Mouse (Mus musculus): ENCODE measurements around the gene Klc3. TPM values are rescaled to one million over a fixed set of nuclear protein-coding genes. Genes with fewer than 3 reads are reported as not detected.

The Klc3 gene
- total and polyA plus RNA-seq, 2 experiments from 2014 or later, result 2.9 to 3.0 TPM

DNA sequence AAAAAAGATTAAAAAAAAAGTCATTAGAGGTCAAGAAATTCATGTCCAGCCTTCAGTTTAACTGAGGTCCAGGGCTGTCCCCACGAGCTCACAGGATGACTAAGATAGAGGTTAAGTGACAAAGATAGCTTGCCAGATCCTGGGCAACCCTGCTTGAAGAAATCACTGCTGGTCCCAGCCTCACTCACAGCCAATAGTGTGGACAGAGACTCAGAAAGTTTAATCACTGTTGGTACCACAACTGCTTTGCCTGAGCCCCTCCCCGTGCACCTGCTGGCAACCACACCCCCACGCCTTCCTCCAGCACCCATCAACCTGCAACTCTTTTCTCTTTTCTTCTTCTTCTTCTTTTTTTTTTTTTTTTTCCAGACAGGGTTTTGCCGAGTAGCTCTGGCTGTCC is 20.1 kb upstream of the Klc3 start:
- no peak for TF ChIP-seq CTCF (IDR thresholded peaks at IDR 0.05; ENCODE audit: low read depth)
- Histone ChIP-seq H3K4me2 (ENCODE audit: low read depth) (no peak overlapping the region), H3K4me1 (ENCODE audit: insufficient read depth) (no peaks in the 10 kb centered on the region), H3K27ac (ENCODE audit: low read depth, low read length) (no peak overlapping the region), H3K27me3 (ENCODE audit: insufficient read depth, low read length) (peaks cover 19% of the 10 kb centered on the region), H3K4me3 (ENCODE audit: low read depth, low read length) (no peak overlapping the region), H3K36me3 (ENCODE audit: insufficient read depth) (peaks cover 38% of the 10 kb centered on the region), H3K9ac (no peak overlapping the region), H3K9me3 (ENCODE audit: low read length) (no peaks in the 10 kb centered on the region)
- DNase-seq, result no peak
- 61% methylated on average over 4 of the region's 4 CpGs for WGBS
- ATAC-seq, result no peak

- Histone ChIP-seq H3K36me3 (ENCODE audit: insufficient read depth) (peaks cover 28% of the 10 kb centered on the region), H3K9ac (no peak overlapping the region), H3K4me1 (ENCODE audit: insufficient read depth) (no peaks in the 10 kb centered on the region), H3K4me3 (ENCODE audit: low read depth, low read length) (no peak overlapping the region), H3K27ac (ENCODE audit: low read depth, low read length) (no peak overlapping the region), H3K9me3 (ENCODE audit: low read length) (no peaks in the 10 kb centered on the region), H3K4me2 (ENCODE audit: low read depth) (no peak overlapping the region), H3K27me3 (ENCODE audit: insufficient read depth, low read length) (peaks cover 22% of the 10 kb centered on the region)
- no peak for TF ChIP-seq CTCF (IDR thresholded peaks at IDR 0.05; ENCODE audit: low read depth)
- ATAC-seq (no peak), DNase-seq (no peak)
- 84% methylated on average over 3 of the region's 3 CpGs for WGBS
Observed at GRCm38 (mm10) chr7:19423083-19423482, 19.2 kb upstream of the Klc3 start.

- Histone ChIP-seq H3K36me3 (ENCODE audit: insufficient read depth) (peaks cover 9% of the 10 kb centered on the region; the same call in 1 of the 2 replicates), H3K4me3 (ENCODE audit: low read depth, low read length) (peak overlapping the region; percentile 41), H3K27me3 (ENCODE audit: insufficient read depth, low read length) (peaks cover 22% of the 10 kb centered on the region), H3K9me3 (ENCODE audit: low read length) (no peaks in the 10 kb centered on the region), H3K4me1 (ENCODE audit: insufficient read depth) (no peaks in the 10 kb centered on the region), H3K4me2 (ENCODE audit: low read depth) (peak overlapping the region; percentile 70), H3K27ac (ENCODE audit: low read depth, low read length) (no peak overlapping the region), H3K9ac (0 out of 2 replicates have a peak overlapping the region, but pooled peaks have one; percentile 35)
- DNase-seq (peak; percentile 90), ATAC-seq (peak; percentile 95)
- 11% methylated on average over 43 of the region's 43 CpGs for WGBS
- TF ChIP-seq CTCF (IDR thresholded peaks at IDR 0.05; ENCODE audit: low read depth), result no peak
Observed at GRCm38 (mm10) chr7:19420821-19421636, 17.1 kb upstream of the Klc3 start.

GRCm38 (mm10) chr7:19420121-19420520 is 16.2 kb upstream of the Klc3 start:
- DNase-seq (no peak), ATAC-seq (no peak)
- Histone ChIP-seq H3K9me3 (ENCODE audit: low read length) (no peaks in the 10 kb centered on the region), H3K9ac (no peak overlapping the region), H3K4me1 (ENCODE audit: insufficient read depth) (no peaks in the 10 kb centered on the region), H3K27me3 (ENCODE audit: insufficient read depth, low read length) (peaks cover 22% of the 10 kb centered on the region), H3K4me3 (ENCODE audit: low read depth, low read length) (no peak overlapping the region), H3K27ac (ENCODE audit: low read depth, low read length) (no peak overlapping the region), H3K4me2 (ENCODE audit: low read depth) (no peak overlapping the region), H3K36me3 (ENCODE audit: insufficient read depth) (no peaks in the 10 kb centered on the region)
- WGBS, result 9% methylated on average over 28 of the region's 28 CpGs
- no peak for TF ChIP-seq CTCF (IDR thresholded peaks at IDR 0.05; ENCODE audit: low read depth)

DNA sequence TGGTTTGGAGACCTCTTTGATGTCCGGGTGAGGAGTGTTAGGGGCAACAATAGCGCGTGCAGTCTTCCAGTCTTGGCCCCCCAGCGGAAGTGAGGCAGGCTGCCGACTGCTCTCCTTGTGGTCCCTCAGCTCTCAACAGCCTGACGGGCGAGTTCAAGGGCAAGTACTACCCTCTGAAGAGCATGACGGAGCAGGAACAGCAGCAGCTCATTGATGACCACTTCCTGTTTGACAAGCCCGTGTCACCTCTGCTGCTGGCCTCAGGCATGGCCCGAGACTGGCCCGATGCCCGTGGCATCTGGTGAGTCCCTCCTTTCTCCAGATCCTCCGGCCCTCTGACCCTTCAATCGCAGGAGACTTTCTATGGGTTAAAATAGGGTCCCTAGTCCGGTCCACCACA is 12.7 kb upstream of the Klc3 start:
- H3K9me3 ChIP-seq (ENCODE audit: low read length), result peaks cover 6% of the 10 kb centered on the region; the same call in 1 of the 2 replicates
- H3K27ac ChIP-seq (ENCODE audit: low read depth, low read length), result no peak overlapping the region
- no peaks in the 10 kb centered on the region for H3K4me1 ChIP-seq (ENCODE audit: insufficient read depth)
- H3K9ac ChIP-seq, result no peak overlapping the region
- 80% methylated on average over 15 of the region's 15 CpGs for WGBS
- no peak for TF ChIP-seq CTCF (IDR thresholded peaks at IDR 0.05; ENCODE audit: low read depth)
- H3K27me3 ChIP-seq (ENCODE audit: insufficient read depth, low read length), result peaks cover 22% of the 10 kb centered on the region
- H3K4me3 ChIP-seq (ENCODE audit: low read depth, low read length), result no peak overlapping the region
- H3K36me3 ChIP-seq (ENCODE audit: insufficient read depth), result no peaks in the 10 kb centered on the region
- DNase-seq (no peak), ATAC-seq (no peak)
- no peak overlapping the region for H3K4me2 ChIP-seq (ENCODE audit: low read depth)

GRCm38 (mm10) chr7:19413525-19413924 is 9.6 kb upstream of the Klc3 start:
- ATAC-seq (no peak), DNase-seq (no peak)
- Histone ChIP-seq H3K4me3 (ENCODE audit: low read depth, low read length) (no peak overlapping the region), H3K4me2 (ENCODE audit: low read depth) (no peak overlapping the region), H3K9ac (no peak overlapping the region), H3K27me3 (ENCODE audit: insufficient read depth, low read length) (no peaks in the 10 kb centered on the region), H3K9me3 (ENCODE audit: low read length) (peaks cover 6% of the 10 kb centered on the region; the same call in 1 of the 2 replicates), H3K27ac (ENCODE audit: low read depth, low read length) (no peak overlapping the region), H3K36me3 (ENCODE audit: insufficient read depth) (no peaks in the 10 kb centered on the region), H3K4me1 (ENCODE audit: insufficient read depth) (no peaks in the 10 kb centered on the region)
- TF ChIP-seq CTCF (IDR thresholded peaks at IDR 0.05; ENCODE audit: low read depth), result no peak
- 92% methylated on average over 3 of the region's 3 CpGs for WGBS

DNA sequence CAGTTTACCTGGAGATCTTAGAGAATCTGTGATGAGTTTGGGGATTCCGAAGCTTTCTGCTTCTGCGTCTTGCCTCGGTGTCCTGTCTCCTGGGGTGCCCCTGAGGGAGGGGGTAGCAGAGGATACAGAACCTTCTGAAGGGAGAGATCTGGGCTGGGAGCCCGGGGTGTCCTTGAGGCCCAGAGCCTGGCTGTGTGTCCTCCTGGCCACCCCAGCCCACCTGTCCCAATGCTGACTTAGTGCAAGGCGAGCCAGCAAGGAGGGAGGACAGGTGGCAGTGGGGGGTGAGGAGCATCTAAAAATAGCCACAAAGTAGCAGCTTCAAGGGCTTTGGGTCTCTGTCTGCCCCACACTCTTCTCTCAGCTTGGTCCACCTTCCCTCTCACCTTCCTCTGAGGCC is 7.9 kb upstream of the Klc3 start:
- no peak for ATAC-seq
- no peaks in the 10 kb centered on the region for H3K27me3 ChIP-seq (ENCODE audit: insufficient read depth, low read length)
- 77% methylated on average over 5 of the region's 5 CpGs for WGBS
- no peak for DNase-seq
- peaks cover 6% of the 10 kb centered on the region; the same call in 1 of the 2 replicates for H3K9me3 ChIP-seq (ENCODE audit: low read length)
- no peak overlapping the region for H3K4me3 ChIP-seq (ENCODE audit: low read depth, low read length)
- TF ChIP-seq CTCF (IDR thresholded peaks at IDR 0.05; ENCODE audit: low read depth), result no peak
- H3K4me2 ChIP-seq (ENCODE audit: low read depth), result no peak overlapping the region
- H3K9ac ChIP-seq, result no peak overlapping the region
- no peak overlapping the region for H3K27ac ChIP-seq (ENCODE audit: low read depth, low read length)
- no peaks in the 10 kb centered on the region for H3K36me3 ChIP-seq (ENCODE audit: insufficient read depth)
- no peaks in the 10 kb centered on the region for H3K4me1 ChIP-seq (ENCODE audit: insufficient read depth)

Measured in forebrain, postnatal 0 days (tissue).